ENCODE assay signal across 28 mouse cellular contexts in the genomic region with DNA sequence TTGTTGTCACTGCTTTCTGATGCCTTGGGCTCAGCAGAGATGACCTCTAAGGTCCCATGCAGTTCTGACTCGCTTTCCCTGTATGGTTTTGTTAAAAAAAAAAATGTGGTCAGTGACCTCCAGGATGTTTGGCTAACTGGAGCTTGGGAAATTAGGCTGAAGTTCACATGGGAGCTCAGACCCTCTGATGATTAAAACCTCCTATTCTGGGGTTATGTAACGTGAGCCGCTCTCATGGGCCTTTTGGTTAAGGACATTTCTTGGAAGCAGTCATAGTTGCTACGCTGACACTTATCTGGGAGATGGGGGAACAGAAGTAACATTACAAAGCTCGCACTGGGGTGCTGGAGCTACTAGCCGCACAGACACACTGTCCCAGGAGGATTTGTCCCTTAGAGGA.
DNase-seq lines count a peak whose midpoint lies in the region; ATAC-seq and TF ChIP-seq lines count a peak whose summit lies in the region.
"Had no signal": no experiment of that assay in that cellular context is flagged by ENCODE, and none has a peak within 500 bp of the region (broad histone marks: within the 10 kb centered on the region; RNA-seq: fewer than 3 reads in every experiment).

No protein-coding gene starts in this region.

- H3K4me1 ChIP-seq in kidney, adult 2 months (ENCODE audit: control insufficient read depth, insufficient read depth, low read length): no peaks in the 10 kb centered on the region
- H3K4me1 ChIP-seq in kidney, embryonic 16.5 days (ENCODE audit: insufficient read depth, low read length): peaks cover 21% of the 10 kb centered on the region
- H3K4me1 ChIP-seq in midbrain, embryonic 11.5 days (ENCODE audit: control insufficient read depth, insufficient read depth, low read length): no peaks in the 10 kb centered on the region
- H3K4me1 ChIP-seq in midbrain, embryonic 13.5 days (replicated peaks): peaks cover 8% of the 10 kb centered on the region
- no peaks in the 10 kb centered on the region for H3K4me1 ChIP-seq in hindbrain, embryonic 11.5 days (replicated peaks; ENCODE audit: control insufficient read depth, insufficient read depth, low read length)

- TF ChIP-seq POLR2A in kidney, adult 2 months (IDR thresholded peaks at IDR 0.05; ENCODE audit: low read depth, low read length): no peak
- no peak for TF ChIP-seq POLR2A in myocyte (IDR thresholded peaks at IDR 0.05; ENCODE audit: insufficient read length, low read depth)

- peak; percentile 40 for DNase-seq in gastrocnemius, adult 18-20 months (ENCODE audit: low spot score)
- DNase-seq in gastrocnemius, postnatal 25 days: no peak
- peak; percentile 36 for DNase-seq in kidney, adult 2 months
- DNase-seq in midbrain, embryonic 11.5 days (ENCODE audit: low spot score, missing footprints): peak; percentile 61
- DNase-seq in hindbrain, embryonic 11.5 days (ENCODE audit: low spot score): no peak
- DNase-seq: cerebellum, adult 11-12 months; cerebellum, adult 9-11 months; embryo, embryonic 11 days; gastrocnemius, postnatal 10 days; heart, postnatal 14 days; kidney, postnatal 4 days; left cerebral cortex, postnatal 4 days; lung, adult 2 months; lung, postnatal 14 days; thymus, adult 2 months; thymus, postnatal 36 days had no signal

- 74% methylated on average over 6 of the region's 6 CpGs for WGBS in kidney, adult 2 months
- 63% methylated on average over 6 of the region's 6 CpGs for WGBS in kidney, embryonic 16.5 days
- 78% methylated on average over 6 of the region's 6 CpGs for WGBS in midbrain, embryonic 11.5 days
- 78% methylated on average over 6 of the region's 6 CpGs for WGBS in midbrain, embryonic 13.5 days
- WGBS in hindbrain, embryonic 11.5 days: 67% methylated on average over 6 of the region's 6 CpGs

- H3K79me2 ChIP-seq in myocyte (ENCODE audit: control insufficient read depth, insufficient read depth): no peaks in the 10 kb centered on the region

- H3K9me3 ChIP-seq in kidney, embryonic 16.5 days (ENCODE audit: low read length): no peaks in the 10 kb centered on the region
- no peaks in the 10 kb centered on the region for H3K9me3 ChIP-seq in midbrain, embryonic 11.5 days (ENCODE audit: control insufficient read depth, low read length)
- H3K9me3 ChIP-seq in midbrain, embryonic 13.5 days: no peaks in the 10 kb centered on the region
- H3K9me3 ChIP-seq in hindbrain, embryonic 11.5 days (ENCODE audit: control insufficient read depth, low read length): no peaks in the 10 kb centered on the region
- H3K9me3 ChIP-seq: embryonic facial prominence, embryonic 13.5 days; hindbrain, embryonic 13.5 days; kidney, embryonic 15.5 days; limb, embryonic 15.5 days; midbrain, embryonic 10.5 days; neural tube, embryonic 13.5 days had no signal

- no peak overlapping the region for H3K4me2 ChIP-seq in kidney, embryonic 16.5 days (replicated peaks; ENCODE audit: low read depth, low read length)
- no peak overlapping the region for H3K4me2 ChIP-seq in midbrain, embryonic 11.5 days
- no peak overlapping the region for H3K4me2 ChIP-seq in midbrain, embryonic 13.5 days (replicated peaks)
- peak overlapping the region; percentile 4 for H3K4me2 ChIP-seq in myocyte (ENCODE audit: low read depth)
- H3K4me2 ChIP-seq in hindbrain, embryonic 11.5 days (replicated peaks; ENCODE audit: low read depth, low read length): no peak overlapping the region
- H3K4me2 ChIP-seq: embryonic facial prominence, embryonic 13.5 days; hindbrain, embryonic 13.5 days; kidney, embryonic 15.5 days; limb, embryonic 15.5 days; neural tube, embryonic 13.5 days had no signal

- no peak overlapping the region for H3K27ac ChIP-seq in kidney, adult 2 months (ENCODE audit: insufficient read depth, low read depth, low read length)
- no peak overlapping the region for H3K27ac ChIP-seq in kidney, embryonic 16.5 days (ENCODE audit: low read length)
- no peak overlapping the region for H3K27ac ChIP-seq in midbrain, embryonic 11.5 days (ENCODE audit: low read depth, low read length)
- no peak overlapping the region for H3K27ac ChIP-seq in midbrain, embryonic 13.5 days
- H3K27ac ChIP-seq in hindbrain, embryonic 11.5 days (ENCODE audit: low read depth, low read length): no peak overlapping the region
- H3K27ac ChIP-seq: embryonic facial prominence, embryonic 13.5 days; hindbrain, embryonic 13.5 days; kidney, embryonic 15.5 days; limb, embryonic 15.5 days; neural tube, embryonic 13.5 days had no signal

- no peak overlapping the region for H3ac ChIP-seq in myocyte (ENCODE audit: control insufficient read depth, insufficient read length)

- no peaks in the 10 kb centered on the region for H3K27me3 ChIP-seq in kidney, adult 2 months (replicated peaks; ENCODE audit: control insufficient read depth, insufficient read depth, low read length)
- H3K27me3 ChIP-seq in kidney, embryonic 16.5 days (ENCODE audit: insufficient read depth, low read length): no peaks in the 10 kb centered on the region
- H3K27me3 ChIP-seq in midbrain, embryonic 11.5 days (ENCODE audit: control insufficient read depth, insufficient read depth, low read length): no peaks in the 10 kb centered on the region
- H3K27me3 ChIP-seq in midbrain, embryonic 13.5 days: 0 out of 2 replicates have a peak, but pooled peaks cover 8% of the 10 kb centered on the region
- H3K27me3 ChIP-seq in myocyte (ENCODE audit: control insufficient read depth, insufficient read depth, insufficient read length): no peaks in the 10 kb centered on the region
- H3K27me3 ChIP-seq in hindbrain, embryonic 11.5 days (ENCODE audit: control insufficient read depth, insufficient read depth, low read length): no peaks in the 10 kb centered on the region; the same call in 1 of the 2 replicates
- H3K27me3 ChIP-seq: kidney, embryonic 15.5 days; neural tube, embryonic 13.5 days had no signal

- no peak for TF ChIP-seq CTCF in kidney, adult 2 months (conservative IDR thresholded peaks at IDR 0.05; ENCODE audit: insufficient read depth, insufficient read length, low read depth, low read length)

- H3K36me3 ChIP-seq in kidney, adult 2 months (ENCODE audit: control insufficient read depth, insufficient read depth, low read length): no peaks in the 10 kb centered on the region
- no peaks in the 10 kb centered on the region for H3K36me3 ChIP-seq in kidney, embryonic 16.5 days (ENCODE audit: insufficient read depth, low read length)
- H3K36me3 ChIP-seq in midbrain, embryonic 11.5 days (ENCODE audit: control insufficient read depth, insufficient read depth, low read length): no peaks in the 10 kb centered on the region
- no peaks in the 10 kb centered on the region for H3K36me3 ChIP-seq in midbrain, embryonic 13.5 days
- H3K36me3 ChIP-seq in myocyte (ENCODE audit: control insufficient read depth, insufficient read depth): no peaks in the 10 kb centered on the region
- H3K36me3 ChIP-seq in hindbrain, embryonic 11.5 days (ENCODE audit: control insufficient read depth, insufficient read depth, low read length): no peaks in the 10 kb centered on the region
- H3K36me3 ChIP-seq: embryonic facial prominence, embryonic 13.5 days; hindbrain, embryonic 13.5 days; kidney, embryonic 15.5 days; limb, embryonic 15.5 days; midbrain, embryonic 10.5 days; neural tube, embryonic 13.5 days had no signal

- no peak overlapping the region for H3K4me3 ChIP-seq in kidney, adult 2 months (ENCODE audit: insufficient read depth, low read depth, low read length)
- H3K4me3 ChIP-seq in kidney, embryonic 16.5 days (ENCODE audit: low read length): no peak overlapping the region
- no peak overlapping the region for H3K4me3 ChIP-seq in midbrain, embryonic 11.5 days (ENCODE audit: low read depth, low read length)
- H3K4me3 ChIP-seq in midbrain, embryonic 13.5 days (replicated peaks): no peak overlapping the region
- no peak overlapping the region for H3K4me3 ChIP-seq in myocyte
- H3K4me3 ChIP-seq in hindbrain, embryonic 11.5 days (ENCODE audit: low read depth, low read length): no peak overlapping the region
- H3K4me3 ChIP-seq: embryonic facial prominence, embryonic 13.5 days; hindbrain, embryonic 13.5 days; kidney, embryonic 15.5 days; limb, embryonic 15.5 days; midbrain, embryonic 10.5 days; neural tube, embryonic 13.5 days had no signal

- ATAC-seq in kidney, embryonic 16.5 days (ENCODE audit: low FRiP score, low TSS enrichment): no peak
- no peak for ATAC-seq in midbrain, embryonic 11.5 days (ENCODE audit: low FRiP score)
- ATAC-seq in midbrain, embryonic 13.5 days: no peak
- ATAC-seq in hindbrain, embryonic 11.5 days (ENCODE audit: low FRiP score): no peak
- ATAC-seq: CD4-positive, CD25-positive, alpha-beta regulatory T cell, adult 4 months; forebrain, embryonic 16.5 days; intestine, embryonic 16.5 days had no signal

- no peak overlapping the region for H3K9ac ChIP-seq in kidney, embryonic 16.5 days (replicated peaks; ENCODE audit: low read length)
- no peak overlapping the region for H3K9ac ChIP-seq in midbrain, embryonic 11.5 days (ENCODE audit: low read length)
- H3K9ac ChIP-seq in midbrain, embryonic 13.5 days (replicated peaks): no peak overlapping the region
- no peak overlapping the region for H3K9ac ChIP-seq in hindbrain, embryonic 11.5 days (ENCODE audit: low read depth, low read length)
- H3K9ac ChIP-seq: embryonic facial prominence, embryonic 13.5 days; hindbrain, embryonic 13.5 days; kidney, embryonic 15.5 days; limb, embryonic 15.5 days; neural tube, embryonic 13.5 days had no signal

TF ChIP-seq in myocyte, 11 proteins besides CTCF, POLR2A, EP300 and RAD21:
- TF ChIP-seq MYOD1 (IDR thresholded peaks at IDR 0.05; ENCODE audit: control insufficient read depth in 1 of 3, insufficient read length in 2 of 3, low read depth in 2 of 3) (no peak), E2F4 (IDR thresholded peaks at IDR 0.05; ENCODE audit: insufficient read depth) (no peak), CEBPB (IDR thresholded peaks at IDR 0.05; ENCODE audit: insufficient read depth, poor library complexity, severe bottlenecking) (no peak), TCF12 (IDR thresholded peaks at IDR 0.05; ENCODE audit: insufficient read depth, poor library complexity, severe bottlenecking) (no peak), USF1 (IDR thresholded peaks at IDR 0.05; ENCODE audit: low read depth) (no peak), TCF3 (IDR thresholded peaks at IDR 0.05; ENCODE audit: insufficient read length, low read depth) (no peak), SRF (IDR thresholded peaks at IDR 0.05; ENCODE audit: control insufficient read depth, insufficient read length, low read depth) (no peak), MAX (IDR thresholded peaks at IDR 0.05; ENCODE audit: low read depth) (no peak), REST (IDR thresholded peaks at IDR 0.05; ENCODE audit: insufficient read depth, insufficient read length) (no peak), MYOG (IDR thresholded peaks at IDR 0.05; ENCODE audit: control insufficient read depth in 1 of 3, insufficient read depth in 1 of 3, insufficient read length in 2 of 3, low read depth in 2 of 3) (no peak), POLR2AphosphoS2 (IDR thresholded peaks at IDR 0.05; ENCODE audit: insufficient read length, low read depth) (no peak)

Comparison
In these comparisons a context has a peak if more than half of its experiments do, and no peak if none do; other contexts are left out.
1. DNase-seq: peak in gastrocnemius, adult 18-20 months (single experiment), kidney, adult 2 months (single experiment) and midbrain, embryonic 11.5 days (single experiment); none in gastrocnemius, postnatal 25 days (single experiment) and hindbrain, embryonic 11.5 days (single experiment).